ENCODE assay signal across 8 mouse cellular contexts in the genomic region with DNA sequence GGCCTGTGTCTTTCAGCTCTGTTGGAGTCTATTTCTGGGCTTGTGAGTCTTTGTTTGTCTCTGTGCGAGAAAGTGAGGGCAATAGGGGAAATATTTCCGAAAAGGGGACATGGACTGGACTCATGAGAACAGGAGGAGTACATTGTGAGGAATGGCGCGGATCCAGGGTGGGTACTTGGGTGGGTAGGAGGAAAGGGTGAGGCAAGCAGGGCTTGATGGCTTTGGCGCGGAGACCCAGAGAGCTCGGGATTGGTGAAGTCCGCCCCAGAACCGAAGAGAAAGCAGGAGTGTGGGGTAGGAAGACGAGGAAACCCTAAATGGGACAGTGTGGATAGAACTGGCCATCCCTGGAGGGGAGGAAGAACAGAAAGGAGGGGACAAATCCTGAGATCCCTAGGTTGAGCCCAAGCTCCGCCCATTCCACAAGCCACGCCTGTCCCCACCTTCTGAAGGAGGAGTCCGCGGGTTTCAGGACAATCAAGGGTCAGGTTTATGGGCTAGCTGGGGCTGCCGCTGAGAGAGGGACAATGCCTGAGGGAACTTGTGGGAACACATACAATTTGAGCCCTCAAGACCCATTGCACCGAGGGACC. TPM values are rescaled to one million over a fixed set of nuclear protein-coding genes. Genes with fewer than 3 reads are reported as not detected.
A peak's percentile ranks its signal among the peaks of the same experiment; 100 is the strongest.
DNase-seq lines count a peak whose midpoint lies in the region; ATAC-seq and TF ChIP-seq lines count a peak whose summit lies in the region.

No protein-coding gene starts in this region.

- peak; percentile 56 for ATAC-seq in intestine, postnatal 0 days
- ATAC-seq in liver, postnatal 0 days: peak; percentile 60

- TF ChIP-seq EP300 in liver, postnatal 0 days (IDR thresholded peaks at IDR 0.05; ENCODE audit: low read depth): no peak

- no peak for TF ChIP-seq CTCF in intestine, postnatal 0 days (IDR thresholded peaks at IDR 0.05; ENCODE audit: low read depth)
- no peak for TF ChIP-seq CTCF in liver, postnatal 0 days (IDR thresholded peaks at IDR 0.05; ENCODE audit: low read depth)

- H3K4me3 ChIP-seq in intestine, postnatal 0 days (ENCODE audit: low read depth, low read length): peak overlapping the region; percentile 62
- H3K4me3 ChIP-seq in liver, postnatal 0 days (ENCODE audit: low read depth, low read length): peak overlapping the region; percentile 40

- H3K27ac ChIP-seq in intestine, postnatal 0 days (ENCODE audit: low read depth, low read length): peak overlapping the region; percentile 89
- peak overlapping the region; percentile 60; the same call in 1 of the 2 replicates for H3K27ac ChIP-seq in liver, postnatal 0 days (ENCODE audit: low read depth)

- H3K4me2 ChIP-seq in intestine, postnatal 0 days (replicated peaks; ENCODE audit: low read depth): peak overlapping the region; percentile 96
- peak overlapping the region; percentile 71 for H3K4me2 ChIP-seq in liver, postnatal 0 days (ENCODE audit: low read depth, low read length)

- H3K27me3 ChIP-seq in intestine, postnatal 0 days (replicated peaks; ENCODE audit: control insufficient read depth, insufficient read depth, low read length): peaks cover 28% of the 10 kb centered on the region
- H3K27me3 ChIP-seq in liver, postnatal 0 days (ENCODE audit: insufficient read depth, low read length): peaks cover 87% of the 10 kb centered on the region

- WGBS in intestine, postnatal 0 days: 1% methylated on average over 16 of the region's 16 CpGs
- 3% methylated on average over 16 of the region's 16 CpGs for WGBS in liver, postnatal 0 days (ENCODE audit: insufficient replicate concordance)

- H3K36me3 ChIP-seq in intestine, postnatal 0 days (ENCODE audit: control insufficient read depth, insufficient read depth): no peaks in the 10 kb centered on the region
- H3K36me3 ChIP-seq in liver, postnatal 0 days (replicated peaks; ENCODE audit: insufficient read depth, low read length): no peaks in the 10 kb centered on the region

- DNase-seq in right cerebral cortex, postnatal 4 days: peak; percentile 59
- no peak for DNase-seq in right cerebral cortex, postnatal 36 days (ENCODE audit: low spot score in 2 of 2)
- DNase-seq in embryo, embryonic 10 days (ENCODE audit: low spot score): peak; percentile 95
- DNase-seq in heart, adult 11 months: peak; percentile 99
- peak; percentile 70 for DNase-seq in liver, postnatal 0 days
- DNase-seq in ovary, postnatal 14 days (ENCODE audit: low spot score): peak; percentile 78
- no peak for DNase-seq in thymus, postnatal 36 days

- H3K9ac ChIP-seq in intestine, postnatal 0 days (ENCODE audit: low read depth, low read length): no peak overlapping the region; the same call in 1 of the 2 replicates
- H3K9ac ChIP-seq in liver, postnatal 0 days (replicated peaks): peak overlapping the region; percentile 50; the same call in 1 of the 2 replicates

- H3K4me1 ChIP-seq in intestine, postnatal 0 days (replicated peaks; ENCODE audit: control insufficient read depth, insufficient read depth, low read length): peaks cover 3% of the 10 kb centered on the region; the same call in 1 of the 2 replicates
- peaks cover 27% of the 10 kb centered on the region for H3K4me1 ChIP-seq in liver, postnatal 0 days (ENCODE audit: insufficient read depth)

- H3K9me3 ChIP-seq in intestine, postnatal 0 days (ENCODE audit: control insufficient read depth): no peaks in the 10 kb centered on the region
- H3K9me3 ChIP-seq in liver, postnatal 0 days (ENCODE audit: low read length): no peaks in the 10 kb centered on the region

RNA-seq across cellular contexts. Expression of gene Chpf2, which starts 16.3 kb away (rescaled TPM):
- 23.5 and 24.4 TPM in 2 replicates for polyA plus RNA-seq in intestine, postnatal 0 days (2015; fragmentation: Nextera tagmentation; extraction: Ambion mirVana)
- polyA plus RNA-seq in liver, postnatal 0 days (2015; fragmentation: Nextera tagmentation; extraction: Ambion mirVana): 13.8 and 15.9 TPM in 2 replicates

RNA-seq across cellular contexts. Expression of gene Smarcd3, which starts 21.4 kb away (rescaled TPM):
- polyA plus RNA-seq in intestine, postnatal 0 days (2015; fragmentation: Nextera tagmentation; extraction: Ambion mirVana): 6.6 and 6.8 TPM in 2 replicates
- 0.80 and 0.84 TPM in 2 replicates for polyA plus RNA-seq in liver, postnatal 0 days (2015; fragmentation: Nextera tagmentation; extraction: Ambion mirVana)

RNA-seq across cellular contexts. Expression of gene Abcf2, which starts 25.6 kb away (rescaled TPM):
- 40.1 and 40.5 TPM in 2 replicates for polyA plus RNA-seq in intestine, postnatal 0 days (2015; fragmentation: Nextera tagmentation; extraction: Ambion mirVana)
- 24.9 and 26.4 TPM in 2 replicates for polyA plus RNA-seq in liver, postnatal 0 days (2015; fragmentation: Nextera tagmentation; extraction: Ambion mirVana)

RNA-seq across cellular contexts. Expression of gene 4931409K22Rik, which starts 46.2 kb away (rescaled TPM):
- not detected in 2 replicates for polyA plus RNA-seq in intestine, postnatal 0 days (2015; fragmentation: Nextera tagmentation; extraction: Ambion mirVana)
- not detected in 2 replicates for polyA plus RNA-seq in liver, postnatal 0 days (2015; fragmentation: Nextera tagmentation; extraction: Ambion mirVana)

Comparison
In these comparisons a context has a peak if more than half of its experiments do, and no peak if none do; other contexts are left out.
1. DNase-seq: peak in right cerebral cortex, postnatal 4 days (single experiment), embryo, embryonic 10 days (single experiment), heart, adult 11 months (single experiment), liver, postnatal 0 days (single experiment) and ovary, postnatal 14 days (single experiment); none in right cerebral cortex, postnatal 36 days (0 of 2) and thymus, postnatal 36 days (0 of 2).